Mouse (Mus musculus) retina, adult 2 months (tissue): ENCODE results near the gene Zfp609.
"Not testable (repeated sequence)": the region's sequence is repeated elsewhere in the genome, so short reads cannot be mapped to it uniquely, and the experiment has no call there.

ENCODE experiments used
- DNase-seq: peaks from one replicate; pipeline ENCODE4 v3.0.0-alpha.2; 2012; ENCODE audit warnings: low read depth, low spot score

Gene Zfp609

GRCm38 (mm10) chr9:65676358-65677118 is 150.8 kb downstream of the Zfp609 start:
- peak; percentile 85 for DNase-seq

DNA sequence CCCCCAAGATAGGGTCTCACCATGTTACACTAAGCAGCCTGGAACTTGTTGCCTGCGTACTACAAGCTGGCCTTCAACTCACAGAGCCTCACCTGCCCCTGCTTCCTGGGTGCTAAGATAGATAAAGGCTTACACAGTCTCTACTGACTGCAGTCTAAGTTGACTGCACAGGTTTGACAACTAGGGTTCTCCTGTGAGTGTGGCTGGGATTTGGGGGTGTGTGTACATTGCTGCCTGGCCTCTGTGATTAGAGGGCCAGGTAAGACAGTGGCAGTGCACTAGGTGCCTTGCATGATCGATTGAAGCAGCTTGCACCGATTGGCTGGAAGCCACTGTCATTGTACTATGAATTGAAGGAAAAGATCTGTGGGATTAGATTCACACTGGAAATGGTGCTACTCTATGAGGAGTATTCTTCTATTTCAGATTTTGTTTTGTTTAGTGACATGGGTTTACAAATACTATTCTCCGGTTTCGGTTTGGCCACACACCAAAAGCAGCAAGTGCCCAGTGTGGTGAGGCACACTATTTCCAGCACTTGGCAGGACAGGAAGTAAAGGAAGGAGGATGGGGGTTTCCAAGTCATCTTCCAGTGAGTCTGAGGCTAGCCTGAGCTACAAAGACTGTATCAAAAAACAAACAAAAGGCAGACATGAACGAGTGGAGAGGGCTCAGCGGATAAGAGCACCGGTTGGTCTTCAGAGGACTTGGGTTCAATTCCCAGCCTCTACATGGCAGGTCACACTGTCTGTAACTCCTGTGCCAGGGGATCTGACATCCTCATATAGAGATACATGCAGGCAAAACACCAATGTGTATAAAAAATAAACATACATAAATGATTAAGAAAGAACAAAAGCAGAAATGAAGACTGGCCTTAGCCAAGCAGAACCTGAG is 151.7 kb downstream of the Zfp609 start:
- DNase-seq: no peak

DNA sequence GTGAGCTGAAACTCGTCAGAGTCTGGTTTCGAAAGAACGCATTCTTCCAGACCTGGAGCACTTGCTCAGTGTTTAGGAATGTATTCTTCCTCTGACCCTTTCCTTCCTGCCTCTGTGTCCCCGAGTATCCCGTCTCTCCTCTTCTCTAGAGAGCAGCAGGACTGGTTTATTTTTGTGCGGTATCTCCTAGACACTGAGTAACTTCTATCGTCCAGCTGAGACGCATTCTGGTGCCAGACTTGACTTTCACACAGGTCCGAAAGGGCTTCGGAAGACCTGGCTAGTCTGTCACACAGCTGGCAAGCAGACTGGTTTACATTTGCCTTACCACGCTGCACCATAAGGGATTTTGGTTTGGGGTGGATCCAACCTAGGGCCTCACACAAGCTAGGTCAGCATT is 154.4 kb downstream of the Zfp609 start:
- no peak for DNase-seq

DNA sequence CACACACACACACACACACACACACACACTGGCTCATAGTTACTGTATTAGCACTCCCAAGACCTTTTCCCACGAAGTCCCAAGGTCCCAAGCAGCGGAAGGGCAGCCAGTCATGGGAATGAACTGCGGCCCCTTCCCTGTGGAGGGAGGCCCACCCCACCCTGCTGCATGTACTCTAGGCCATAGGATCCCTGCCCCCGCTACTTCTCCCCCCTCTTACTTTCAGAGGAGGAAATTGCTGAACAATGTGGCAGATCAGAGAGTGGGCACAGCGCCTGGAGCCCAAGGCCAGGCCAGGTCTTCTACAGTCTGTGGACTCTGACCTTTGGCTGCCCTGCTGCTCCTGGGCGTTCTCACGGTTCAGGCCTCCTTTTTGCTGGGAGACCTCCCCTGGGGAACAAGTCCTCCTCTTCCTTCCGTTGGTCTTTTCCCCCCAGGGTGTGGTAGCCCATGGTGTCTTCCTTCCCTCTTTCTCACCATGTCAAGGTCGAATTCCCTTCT is 155.9 kb downstream of the Zfp609 start:
- no peak for DNase-seq

- no peak for DNase-seq
These were observed 159.7 kb downstream of the Zfp609 start, which contains the start of gene Oaz2 for GRCm38 (mm10) chr9:65667701-65668100. Oaz2 (plus strand) TSS chr9:65668001.

GRCm38 (mm10) chr9:65666042-65666441 is 161.3 kb downstream of the Zfp609 start:
- peak; percentile 39 for DNase-seq

- DNase-seq: no peak
These were observed 163.2 kb downstream of the Zfp609 start for GRCm38 (mm10) chr9:65664163-65664562.

GRCm38 (mm10) chr9:65661493-65661892 is 165.9 kb downstream of the Zfp609 start:
- DNase-seq: no peak

GRCm38 (mm10) chr9:65661029-65661428 is 166.3 kb downstream of the Zfp609 start:
- no peak for DNase-seq

DNA sequence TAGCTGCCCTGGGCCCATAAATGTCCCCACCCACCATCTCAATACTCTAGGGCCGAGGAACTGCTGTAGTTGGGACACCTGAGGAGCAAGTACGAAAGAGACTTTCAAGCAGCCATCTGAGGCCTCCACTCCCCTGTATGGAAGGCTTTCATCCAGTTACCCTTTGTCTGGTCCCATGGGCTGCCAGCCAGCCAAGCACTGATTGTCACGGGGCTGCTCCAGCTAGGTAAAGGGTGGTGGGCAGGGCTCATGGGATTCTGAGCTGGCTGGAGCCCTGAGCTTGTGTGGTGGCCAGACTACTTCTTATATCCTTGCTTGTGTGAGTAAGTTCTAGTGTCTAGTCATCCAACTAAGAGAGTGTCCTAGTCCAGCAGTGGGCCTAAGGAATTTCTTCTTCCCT is 170.1 kb downstream of the Zfp609 start:
- DNase-seq: no peak

DNA sequence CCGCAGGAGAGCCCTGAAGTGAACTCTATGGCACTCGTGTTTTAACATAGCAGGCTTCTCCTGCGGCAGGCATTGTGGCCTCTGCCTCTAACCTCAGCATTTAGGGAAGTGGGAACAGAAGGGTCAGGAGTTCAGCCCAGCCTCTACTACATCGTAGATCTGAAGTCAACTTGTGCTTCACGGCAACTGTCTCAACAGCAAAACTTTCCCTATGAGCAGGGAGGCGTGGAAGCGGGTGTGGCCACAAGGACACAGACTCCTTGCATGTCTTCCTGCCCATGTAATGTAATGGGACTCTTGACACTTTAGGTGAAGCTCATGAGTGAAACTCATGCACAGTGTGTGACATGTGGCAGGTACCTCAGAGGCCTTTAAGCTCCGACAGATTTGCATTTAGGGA is 171.8 kb downstream of the Zfp609 start:
- DNase-seq: no peak

GRCm38 (mm10) chr9:65654700-65655237 is 172.6 kb downstream of the Zfp609 start:
- DNase-seq: no peak

- DNase-seq: no peak
These were observed 173.6 kb downstream of the Zfp609 start for GRCm38 (mm10) chr9:65653741-65654140.

- DNase-seq: not testable (repeated sequence)
These were observed 175.4 kb downstream of the Zfp609 start for GRCm38 (mm10) chr9:65651957-65652356.

GRCm38 (mm10) chr9:65649997-65650396 is 177.4 kb downstream of the Zfp609 start:
- no peak for DNase-seq

DNA sequence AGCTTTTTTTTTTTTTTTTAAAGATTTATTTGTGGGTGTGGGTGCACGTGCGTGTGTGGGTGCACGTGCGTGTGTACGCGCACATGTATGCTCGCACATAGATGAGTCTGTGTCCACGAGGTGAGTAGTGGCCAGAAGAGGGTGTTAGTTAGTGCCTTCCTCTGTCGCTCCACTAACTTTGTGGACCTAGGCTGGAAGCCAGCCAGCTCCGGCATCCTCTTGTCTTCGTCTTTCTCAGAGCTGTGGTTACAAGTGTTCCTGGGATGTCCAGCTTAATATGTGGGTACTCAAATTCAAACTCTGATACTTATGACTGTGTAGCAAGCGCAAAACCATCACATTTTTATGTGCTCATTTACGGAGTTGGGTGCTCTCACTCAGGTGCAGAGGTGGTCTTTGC is 178.6 kb downstream of the Zfp609 start:
- no peak for DNase-seq

GRCm38 (mm10) chr9:65646782-65647181 is 180.6 kb downstream of the Zfp609 start:
- DNase-seq: no peak

GRCm38 (mm10) chr9:65645984-65646383 is 181.4 kb downstream of the Zfp609 start:
- DNase-seq: no peak

GRCm38 (mm10) chr9:65644960-65645359 is 182.4 kb downstream of the Zfp609 start:
- DNase-seq: no peak

GRCm38 (mm10) chr9:65642546-65642945 is 184.8 kb downstream of the Zfp609 start:
- no peak for DNase-seq
